Mouse (Mus musculus): ENCODE measurements around the gene Egfl8. TPM values are rescaled to one million over a fixed set of nuclear protein-coding genes. Genes with fewer than 3 reads are reported as not detected.

Gene Egfl8
- polyA plus RNA-seq, 1 experiment = 0.16 TPM

DNA sequence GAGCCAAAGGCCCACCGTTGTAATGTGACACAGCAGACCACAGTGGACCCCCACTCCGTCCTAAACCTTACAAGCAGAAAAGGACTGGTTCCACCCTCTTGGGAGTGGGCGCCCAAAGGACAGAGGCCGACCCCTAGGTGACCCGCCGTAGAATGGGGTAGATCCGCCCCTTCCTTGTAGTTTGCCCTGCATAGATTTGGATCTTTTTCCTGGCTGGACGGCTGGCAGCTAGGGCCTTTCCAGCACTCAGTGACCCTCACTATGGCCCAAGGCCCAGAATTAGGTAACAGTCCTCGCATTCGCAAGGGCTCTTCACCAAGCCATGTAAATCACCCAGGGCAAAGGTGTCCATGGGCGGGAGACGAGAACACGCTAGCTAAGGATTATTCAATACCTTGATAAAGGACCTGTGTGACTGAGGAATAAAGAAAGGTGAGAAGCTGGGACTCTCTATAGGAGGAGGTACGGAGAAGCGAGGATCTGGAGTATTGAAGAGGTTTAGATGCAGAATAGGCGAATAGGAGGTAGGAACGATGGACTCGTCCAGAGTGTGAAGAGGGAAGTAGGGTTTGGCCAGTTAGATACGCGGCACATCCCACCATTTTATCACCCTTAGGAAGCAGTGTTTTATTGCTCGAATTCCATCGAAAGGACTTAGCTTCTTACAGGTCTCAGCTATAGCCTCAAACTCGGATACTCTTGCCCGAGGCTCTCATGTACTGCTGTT is 11.1 kb downstream of the Egfl8 start:
- H3K4me3 ChIP-seq = peak overlapping the region; percentile 90
- H3K27me3 ChIP-seq (ENCODE audit: control insufficient read depth, insufficient read depth, insufficient read length) = no peaks in the 10 kb centered on the region
- H3K4me2 ChIP-seq (ENCODE audit: low read depth) = peak overlapping the region; percentile 99
- peaks cover 42% of the 10 kb centered on the region for H3K79me2 ChIP-seq (ENCODE audit: control insufficient read depth, insufficient read depth)
- no peaks in the 10 kb centered on the region for H3K36me3 ChIP-seq (ENCODE audit: control insufficient read depth, insufficient read depth)
- H3ac ChIP-seq (ENCODE audit: control insufficient read depth, insufficient read length) = peak overlapping the region; percentile 47
- no peak for TF ChIP-seq CEBPB (IDR thresholded peaks at IDR 0.05; ENCODE audit: insufficient read depth, poor library complexity, severe bottlenecking)
- no peak for TF ChIP-seq POLR2AphosphoS2 (IDR thresholded peaks at IDR 0.05; ENCODE audit: insufficient read length, low read depth)
- TF ChIP-seq MYOD1 (IDR thresholded peaks at IDR 0.05; ENCODE audit: control insufficient read depth in 1 of 3, insufficient read length in 2 of 3, low read depth in 2 of 3) = no peak
- no peak for TF ChIP-seq SRF (IDR thresholded peaks at IDR 0.05; ENCODE audit: control insufficient read depth, insufficient read length, low read depth)
- TF ChIP-seq USF1 (IDR thresholded peaks at IDR 0.05; ENCODE audit: low read depth) = no peak
- no peak for TF ChIP-seq POLR2A (IDR thresholded peaks at IDR 0.05; ENCODE audit: insufficient read length, low read depth)
- TF ChIP-seq MYOG (IDR thresholded peaks at IDR 0.05; ENCODE audit: control insufficient read depth in 1 of 3, insufficient read depth in 1 of 3, insufficient read length in 2 of 3, low read depth in 2 of 3) = no peak

DNA sequence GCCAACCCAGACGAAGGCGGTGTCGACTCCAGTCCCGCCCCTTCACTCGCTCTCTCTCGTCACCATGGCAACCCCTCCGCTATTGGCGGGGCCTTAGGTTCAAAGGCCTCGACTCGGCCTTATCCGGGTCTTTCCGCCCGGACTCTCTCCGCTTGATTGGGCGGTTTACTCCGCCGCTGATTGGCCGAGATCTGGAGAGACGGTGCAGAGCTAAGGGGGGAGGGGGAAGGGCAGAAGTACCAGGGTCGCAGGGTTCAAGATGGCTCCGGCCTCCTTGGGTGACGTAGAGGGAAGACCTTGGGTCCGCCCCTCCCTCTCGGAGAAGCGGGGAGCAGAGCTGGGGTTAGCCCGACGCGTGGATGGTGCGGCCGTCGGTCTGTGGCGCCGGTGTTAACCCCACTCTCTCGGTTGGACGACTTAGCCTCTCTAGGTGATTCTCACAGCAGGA is 11.7 kb downstream of the Egfl8 start, which contains the start of gene Agpat1:
Gene Agpat1, plus strand, starts transcription at position 202 of the 448 bp plus-strand sequence.
- Histone ChIP-seq H3K36me3 (ENCODE audit: control insufficient read depth, insufficient read depth) (no peaks in the 10 kb centered on the region), H3ac (ENCODE audit: control insufficient read depth, insufficient read length) (peak within 1 kb of the TSS; percentile 47), H3K79me2 (ENCODE audit: control insufficient read depth, insufficient read depth) (peaks cover 41% of the 10 kb centered on the region), H3K4me3 (peak within 1 kb of the TSS; percentile 90), H3K27me3 (ENCODE audit: control insufficient read depth, insufficient read depth, insufficient read length) (no peaks in the 10 kb centered on the region), H3K4me2 (ENCODE audit: low read depth) (peak within 1 kb of the TSS; percentile 99)
- TF ChIP-seq POLR2AphosphoS2 (IDR thresholded peaks at IDR 0.05; ENCODE audit: insufficient read length, low read depth) (peak; percentile 95), TCF3 (IDR thresholded peaks at IDR 0.05; ENCODE audit: insufficient read length, low read depth) (no peak), CEBPB (IDR thresholded peaks at IDR 0.05; ENCODE audit: insufficient read depth, poor library complexity, severe bottlenecking) (no peak), POLR2A (IDR thresholded peaks at IDR 0.05; ENCODE audit: insufficient read length, low read depth) (peak; percentile 97), TCF12 (IDR thresholded peaks at IDR 0.05; ENCODE audit: insufficient read depth, poor library complexity, severe bottlenecking) (no peak), REST (IDR thresholded peaks at IDR 0.05; ENCODE audit: insufficient read depth, insufficient read length) (no peak), USF1 (IDR thresholded peaks at IDR 0.05; ENCODE audit: low read depth) (no peak), MYOG (IDR thresholded peaks at IDR 0.05; ENCODE audit: control insufficient read depth in 1 of 3, insufficient read depth in 1 of 3, insufficient read length in 2 of 3, low read depth in 2 of 3) (no peak), E2F4 (IDR thresholded peaks at IDR 0.05; ENCODE audit: insufficient read depth) (peak; percentile 28), MYOD1 (IDR thresholded peaks at IDR 0.05; ENCODE audit: control insufficient read depth in 1 of 3, insufficient read length in 2 of 3, low read depth in 2 of 3) (no peak), SRF (IDR thresholded peaks at IDR 0.05; ENCODE audit: control insufficient read depth, insufficient read length, low read depth) (peak; percentile 92), MAX (IDR thresholded peaks at IDR 0.05; ENCODE audit: low read depth) (no peak)

DNA sequence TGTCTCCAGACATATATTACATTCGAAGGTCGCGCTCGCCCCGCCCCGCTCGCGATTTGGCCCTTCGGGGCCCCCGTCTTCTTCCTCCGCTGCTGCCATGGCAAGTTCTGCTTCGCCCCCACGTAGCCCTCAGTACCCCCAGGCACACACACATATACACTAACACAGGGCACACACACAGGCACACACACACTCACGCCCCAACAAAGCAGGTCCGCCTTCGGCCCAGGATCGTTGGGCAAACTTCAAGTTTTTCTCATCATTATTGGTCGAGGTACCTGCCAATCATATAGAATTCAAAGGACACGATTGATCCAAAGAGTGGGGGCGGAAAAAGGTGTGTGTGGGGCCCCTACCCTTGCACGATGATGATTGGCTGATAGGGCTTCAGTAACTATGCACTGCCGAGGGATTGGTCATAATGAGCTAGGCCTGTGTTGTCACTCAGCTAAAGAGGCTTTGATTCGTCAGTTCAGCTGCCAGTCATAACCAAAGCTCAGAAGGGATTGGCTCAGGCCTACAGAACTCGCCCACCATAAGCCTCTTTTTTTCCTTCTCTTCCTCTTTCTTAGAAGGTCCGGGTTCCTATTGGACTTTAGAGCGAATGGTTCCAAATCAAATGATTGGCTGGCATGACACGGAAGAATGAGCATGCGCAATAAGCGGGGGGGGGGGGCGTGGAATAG is 12.3 kb downstream of the Egfl8 start, which contains the start of gene Rnf5:
Gene Rnf5, minus strand, starts transcription at position 316 of the 686 bp plus-strand sequence.
- Histone ChIP-seq H3K36me3 (ENCODE audit: control insufficient read depth, insufficient read depth) (no peaks in the 10 kb centered on the region), H3K27me3 (ENCODE audit: control insufficient read depth, insufficient read depth, insufficient read length) (no peaks in the 10 kb centered on the region), H3ac (ENCODE audit: control insufficient read depth, insufficient read length) (peak within 1 kb of the TSS; percentile 47), H3K4me2 (ENCODE audit: low read depth) (peak within 1 kb of the TSS; percentile 99), H3K79me2 (ENCODE audit: control insufficient read depth, insufficient read depth) (peaks cover 37% of the 10 kb centered on the region), H3K4me3 (peak within 1 kb of the TSS; percentile 90)
- TF ChIP-seq REST (IDR thresholded peaks at IDR 0.05; ENCODE audit: insufficient read depth, insufficient read length) = no peak
- no peak for TF ChIP-seq POLR2AphosphoS2 (IDR thresholded peaks at IDR 0.05; ENCODE audit: insufficient read length, low read depth)
- TF ChIP-seq CEBPB (IDR thresholded peaks at IDR 0.05; ENCODE audit: insufficient read depth, poor library complexity, severe bottlenecking) = no peak
- no peak for TF ChIP-seq MAX (IDR thresholded peaks at IDR 0.05; ENCODE audit: low read depth)
- TF ChIP-seq USF1 (IDR thresholded peaks at IDR 0.05; ENCODE audit: low read depth) = no peak
- TF ChIP-seq POLR2A (IDR thresholded peaks at IDR 0.05; ENCODE audit: insufficient read length, low read depth) = peak; percentile 67
- no peak for TF ChIP-seq TCF3 (IDR thresholded peaks at IDR 0.05; ENCODE audit: insufficient read length, low read depth)
- no peak for TF ChIP-seq MYOG (IDR thresholded peaks at IDR 0.05; ENCODE audit: control insufficient read depth in 1 of 3, insufficient read depth in 1 of 3, insufficient read length in 2 of 3, low read depth in 2 of 3)
- TF ChIP-seq TCF12 (IDR thresholded peaks at IDR 0.05; ENCODE audit: insufficient read depth, poor library complexity, severe bottlenecking) = no peak
- TF ChIP-seq E2F4 (IDR thresholded peaks at IDR 0.05; ENCODE audit: insufficient read depth) = peak; percentile 83
- TF ChIP-seq MYOD1 (IDR thresholded peaks at IDR 0.05; ENCODE audit: control insufficient read depth in 1 of 3, insufficient read length in 2 of 3, low read depth in 2 of 3) = no peak
- no peak for TF ChIP-seq SRF (IDR thresholded peaks at IDR 0.05; ENCODE audit: control insufficient read depth, insufficient read length, low read depth)

DNA sequence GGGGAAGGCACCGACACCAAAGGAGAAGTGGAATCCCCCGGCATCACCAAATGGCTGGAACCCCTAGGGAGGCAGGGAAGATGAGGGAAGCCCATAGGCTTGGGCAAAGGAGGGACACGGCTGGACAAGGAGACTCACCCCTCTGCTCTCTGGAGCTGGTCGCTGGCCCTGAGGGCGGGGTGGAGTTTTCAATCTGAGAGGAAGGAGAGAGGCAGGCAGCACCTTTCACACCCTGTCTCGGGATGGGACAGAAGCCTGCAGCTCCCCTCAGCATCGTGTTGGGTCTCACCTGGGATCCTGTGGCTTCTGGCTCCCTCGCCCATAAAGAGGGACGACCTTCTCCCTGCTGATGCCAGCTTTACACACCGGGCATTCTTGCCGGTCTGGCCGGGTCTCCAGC is 14.0 kb downstream of the Egfl8 start:
- H3ac ChIP-seq (ENCODE audit: control insufficient read depth, insufficient read length) = no peak overlapping the region
- no peaks in the 10 kb centered on the region for H3K36me3 ChIP-seq (ENCODE audit: control insufficient read depth, insufficient read depth)
- H3K27me3 ChIP-seq (ENCODE audit: control insufficient read depth, insufficient read depth, insufficient read length) = no peaks in the 10 kb centered on the region
- no peak overlapping the region for H3K4me2 ChIP-seq (ENCODE audit: low read depth)
- no peak for TF ChIP-seq SRF (IDR thresholded peaks at IDR 0.05; ENCODE audit: control insufficient read depth, insufficient read length, low read depth)
- TF ChIP-seq POLR2AphosphoS2 (IDR thresholded peaks at IDR 0.05; ENCODE audit: insufficient read length, low read depth) = no peak
- no peak for TF ChIP-seq TCF3 (IDR thresholded peaks at IDR 0.05; ENCODE audit: insufficient read length, low read depth)
- TF ChIP-seq CEBPB (IDR thresholded peaks at IDR 0.05; ENCODE audit: insufficient read depth, poor library complexity, severe bottlenecking) = no peak
- no peak for TF ChIP-seq MAX (IDR thresholded peaks at IDR 0.05; ENCODE audit: low read depth)
- no peak for TF ChIP-seq USF1 (IDR thresholded peaks at IDR 0.05; ENCODE audit: low read depth)
- no peak for TF ChIP-seq POLR2A (IDR thresholded peaks at IDR 0.05; ENCODE audit: insufficient read length, low read depth)
- TF ChIP-seq TCF12 (IDR thresholded peaks at IDR 0.05; ENCODE audit: insufficient read depth, poor library complexity, severe bottlenecking) = no peak
- H3K4me3 ChIP-seq = no peak overlapping the region
- peaks cover 21% of the 10 kb centered on the region for H3K79me2 ChIP-seq (ENCODE audit: control insufficient read depth, insufficient read depth)

All from myocyte (in vitro differentiated cells).